Mouse (Mus musculus) neural tube, embryonic 10.5 days (tissue): ENCODE measurements around the gene Olfr355.

Experiments
- DNase-seq: peaks from one replicate; pipeline ENCODE4 v3.0.0-alpha.2; 2017; ENCODE audit warnings: low spot score; ENCODE audit errors: extremely low spot score

Gene Olfr355

GRCm38 (mm10) chr2:36928797-36929196 is at the start of gene Olfr355:
Olfr355 (minus strand) TSS chr2:36928897.
- no peak for DNase-seq

- no peak for DNase-seq
Observed at GRCm38 (mm10) chr2:36936821-36937220, 8.1 kb upstream of the Olfr355 start, which contains the start of gene Olfr356. Olfr356 (plus strand) TSS chr2:36937121.

GRCm38 (mm10) chr2:36905380-36905779 is 23.3 kb downstream of the Olfr355 start, which contains the start of gene Olfr354:
Olfr354 (plus strand) TSS chr2:36905680.
- no peak for DNase-seq

- DNase-seq, result no peak
Observed at GRCm38 (mm10) chr2:36897114-36897513, 31.6 kb downstream of the Olfr355 start.

GRCm38 (mm10) chr2:36892836-36893235 is 35.9 kb downstream of the Olfr355 start, which contains the start of gene Olfr353:
Olfr353 (minus strand) TSS chr2:36892936.
- DNase-seq, result no peak
